Mouse (Mus musculus) myocyte (in vitro differentiated cells): ENCODE measurements at regions not wholly inside any gene's neighbourhood (a gene's known extent, or its start where the extent isn't known, plus 50 kb on each side); places are given as distances from the start of the nearest gene placed in this dataset.

Experiments
- H3K27me3 ChIP-seq: one replicate; pipeline ENCODE4 v1.6.1; 2011; ENCODE audit not compliant: control insufficient read depth, insufficient read depth, insufficient read length
- H3K36me3 ChIP-seq: one replicate; pipeline ENCODE4 v1.6.1; 2011; ENCODE audit not compliant: control insufficient read depth, insufficient read depth
- H3K4me2 ChIP-seq: one replicate; pipeline ENCODE4 v1.6.1; 2011; ENCODE audit warnings: low read depth, control low read depth
- H3K4me3 ChIP-seq: one replicate; pipeline ENCODE4 v1.5.1; 2011; ENCODE audit warnings: mild to moderate bottlenecking, control low read depth, moderate library complexity
- H3K79me2 ChIP-seq: one replicate; pipeline ENCODE4 v1.6.1; 2011; ENCODE audit not compliant: control insufficient read depth, insufficient read depth
- H3ac ChIP-seq: one replicate; pipeline ENCODE4 v1.6.1; 2011; ENCODE audit not compliant: control insufficient read depth, insufficient read length
- CEBPB ChIP-seq: IDR thresholded peaks from 2 replicates; pipeline ENCODE4 v1.6.1; 2011; ENCODE audit warnings: mild to moderate bottlenecking, moderate library complexity; ENCODE audit not compliant: poor library complexity, insufficient read depth, severe bottlenecking
- E2F4 ChIP-seq: IDR thresholded peaks from one replicate; pipeline ENCODE4 v1.6.1; 2011; ENCODE audit warnings: mild to moderate bottlenecking, control low read depth, moderate library complexity; ENCODE audit not compliant: insufficient read depth
- MAX ChIP-seq: IDR thresholded peaks from one replicate; pipeline ENCODE4 v1.6.1; 2011; ENCODE audit warnings: low read depth, mild to moderate bottlenecking, control low read depth
- MYOD1 ChIP-seq, 3 experiments: IDR thresholded peaks; one replicate each; pipeline ENCODE4 v1.6.1; 2011; ENCODE audit warnings: control low read depth in 2 of 3, low read depth in 2 of 3, mild to moderate bottlenecking in 2 of 3, moderate library complexity in 1 of 3; ENCODE audit not compliant: insufficient read length in 2 of 3, control insufficient read depth in 1 of 3
- MYOG ChIP-seq, 3 experiments: IDR thresholded peaks; one replicate each; pipeline ENCODE4 v1.6.1; 2011; ENCODE audit warnings: control low read depth in 2 of 3, low read depth in 2 of 3, mild to moderate bottlenecking in 2 of 3; ENCODE audit not compliant: insufficient read length in 2 of 3, control insufficient read depth in 1 of 3, insufficient read depth in 1 of 3
- POLR2A ChIP-seq: IDR thresholded peaks from one replicate; pipeline ENCODE4 v1.6.1; 2011; ENCODE audit warnings: low read depth, mild to moderate bottlenecking, control low read depth, moderate library complexity; ENCODE audit not compliant: insufficient read length
- POLR2AphosphoS2 ChIP-seq: IDR thresholded peaks from one replicate; pipeline ENCODE4 v1.6.1; 2011; ENCODE audit warnings: low read depth, control low read depth; ENCODE audit not compliant: insufficient read length
- REST ChIP-seq: IDR thresholded peaks from one replicate; pipeline ENCODE4 v1.6.1; 2011; ENCODE audit warnings: mild to moderate bottlenecking, control low read depth, moderate library complexity; ENCODE audit not compliant: insufficient read depth, insufficient read length
- SRF ChIP-seq: IDR thresholded peaks from one replicate; pipeline ENCODE4 v1.6.1; 2011; ENCODE audit warnings: low read depth; ENCODE audit not compliant: control insufficient read depth, insufficient read length
- TCF12 ChIP-seq: IDR thresholded peaks from one replicate; pipeline ENCODE4 v1.6.1; 2011; ENCODE audit warnings: mild to moderate bottlenecking, control low read depth; ENCODE audit not compliant: poor library complexity, insufficient read depth, severe bottlenecking
- TCF3 ChIP-seq: IDR thresholded peaks from one replicate; pipeline ENCODE4 v1.6.1; 2011; ENCODE audit warnings: low read depth, control low read depth; ENCODE audit not compliant: insufficient read length
- USF1 ChIP-seq: IDR thresholded peaks from one replicate; pipeline ENCODE4 v1.6.1; 2011; ENCODE audit warnings: low read depth, mild to moderate bottlenecking, control low read depth, moderate library complexity

DNA sequence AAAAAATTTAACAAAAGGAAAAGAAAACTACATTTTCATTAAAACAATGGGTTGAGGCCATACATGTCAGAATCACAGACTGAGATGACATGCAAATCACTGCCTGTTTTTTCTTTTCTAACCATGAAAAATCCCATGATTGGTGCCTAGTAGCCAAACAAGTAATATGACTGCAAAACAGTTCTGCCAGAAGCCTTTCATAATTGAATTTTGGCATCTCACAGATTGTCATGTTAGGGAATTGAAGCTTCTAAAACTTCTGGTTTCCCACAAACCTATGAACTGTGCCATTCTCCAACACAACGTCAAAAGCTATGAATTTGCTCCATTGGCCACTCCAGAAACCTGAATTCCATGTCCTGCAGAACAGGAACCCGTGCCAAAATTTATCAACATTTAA, 169.6 kb downstream of the Cenpc1 start:
- H3K4me2 ChIP-seq: no peak overlapping the region
- no peak overlapping the region for H3K4me3 ChIP-seq
- H3K27me3 ChIP-seq: no peaks in the 10 kb centered on the region
- TF ChIP-seq E2F4 (no peak), TCF12 (no peak), USF1 (no peak), SRF (no peak), MYOG (IDR thresholded peaks at IDR 0.05; ENCODE audit: control insufficient read depth in 1 of 3, insufficient read depth in 1 of 3, insufficient read length in 2 of 3, low read depth in 2 of 3) (no peak), CEBPB (no peak), TCF3 (no peak), POLR2AphosphoS2 (no peak), POLR2A (no peak)
- no peaks in the 10 kb centered on the region for H3K36me3 ChIP-seq
- H3K79me2 ChIP-seq: no peaks in the 10 kb centered on the region
- no peak overlapping the region for H3ac ChIP-seq

DNA sequence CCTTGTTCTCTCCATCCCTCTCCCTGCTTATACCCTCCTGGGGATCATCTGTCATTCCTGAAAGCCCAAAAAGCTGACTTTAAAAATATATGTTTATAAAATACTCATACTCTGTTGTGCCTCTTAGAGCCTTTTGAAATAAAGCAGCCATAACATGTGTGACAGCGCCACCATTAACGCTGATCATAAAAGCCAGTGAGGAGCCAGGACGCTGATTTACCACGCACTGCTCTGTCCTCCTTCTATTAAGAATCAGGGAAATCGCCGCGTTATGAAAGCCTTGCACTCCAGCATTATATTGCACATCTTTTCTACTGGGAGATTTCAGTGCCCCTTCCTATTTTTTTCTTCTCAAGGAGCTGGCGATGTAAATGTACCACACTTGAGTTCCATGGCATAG, 195.1 kb downstream of the Cenpc1 start:
- H3K4me2 ChIP-seq: no peak overlapping the region
- H3K4me3 ChIP-seq: no peak overlapping the region
- H3K36me3 ChIP-seq: no peaks in the 10 kb centered on the region
- H3ac ChIP-seq: no peak overlapping the region
- TF ChIP-seq USF1 (no peak), SRF (no peak), REST (no peak), E2F4 (no peak), CEBPB (no peak), MAX (no peak), TCF3 (no peak), POLR2AphosphoS2 (no peak), TCF12 (no peak), POLR2A (no peak), MYOD1 (IDR thresholded peaks at IDR 0.05; ENCODE audit: control insufficient read depth in 1 of 3, insufficient read length in 2 of 3, low read depth in 2 of 3) (no peak), MYOG (IDR thresholded peaks at IDR 0.05; ENCODE audit: control insufficient read depth in 1 of 3, insufficient read depth in 1 of 3, insufficient read length in 2 of 3, low read depth in 2 of 3) (no peak)
- no peaks in the 10 kb centered on the region for H3K79me2 ChIP-seq
- no peaks in the 10 kb centered on the region for H3K27me3 ChIP-seq

DNA sequence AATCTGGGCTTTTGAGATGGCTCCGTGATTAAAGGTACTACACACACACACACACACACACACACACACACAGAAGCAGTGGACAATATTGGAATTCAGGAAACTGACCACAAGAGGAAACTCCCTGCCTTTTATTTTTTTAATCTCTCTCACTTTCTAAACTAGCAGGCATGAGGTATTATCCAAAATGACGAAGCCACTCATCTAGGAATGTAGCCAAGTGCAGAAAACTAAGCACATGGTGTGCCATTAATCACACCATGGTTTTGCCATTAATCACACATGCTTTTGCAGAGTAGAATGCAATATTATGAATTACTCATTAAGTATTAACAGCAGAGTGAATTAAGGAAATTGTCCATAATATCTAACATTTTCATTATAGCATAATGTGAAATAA, 232.8 kb downstream of the Cenpc1 start:
- no peaks in the 10 kb centered on the region for H3K79me2 ChIP-seq
- no peak overlapping the region for H3ac ChIP-seq
- no peaks in the 10 kb centered on the region for H3K36me3 ChIP-seq
- no peak overlapping the region for H3K4me2 ChIP-seq
- H3K27me3 ChIP-seq: no peaks in the 10 kb centered on the region
- no peak overlapping the region for H3K4me3 ChIP-seq
- TF ChIP-seq MYOG (IDR thresholded peaks at IDR 0.05; ENCODE audit: control insufficient read depth in 1 of 3, insufficient read depth in 1 of 3, insufficient read length in 2 of 3, low read depth in 2 of 3) (no peak), REST (no peak), CEBPB (no peak), TCF3 (no peak), POLR2AphosphoS2 (no peak), USF1 (no peak), POLR2A (no peak), E2F4 (no peak), MAX (no peak), TCF12 (no peak), SRF (no peak), MYOD1 (IDR thresholded peaks at IDR 0.05; ENCODE audit: control insufficient read depth in 1 of 3, insufficient read length in 2 of 3, low read depth in 2 of 3) (no peak)

DNA sequence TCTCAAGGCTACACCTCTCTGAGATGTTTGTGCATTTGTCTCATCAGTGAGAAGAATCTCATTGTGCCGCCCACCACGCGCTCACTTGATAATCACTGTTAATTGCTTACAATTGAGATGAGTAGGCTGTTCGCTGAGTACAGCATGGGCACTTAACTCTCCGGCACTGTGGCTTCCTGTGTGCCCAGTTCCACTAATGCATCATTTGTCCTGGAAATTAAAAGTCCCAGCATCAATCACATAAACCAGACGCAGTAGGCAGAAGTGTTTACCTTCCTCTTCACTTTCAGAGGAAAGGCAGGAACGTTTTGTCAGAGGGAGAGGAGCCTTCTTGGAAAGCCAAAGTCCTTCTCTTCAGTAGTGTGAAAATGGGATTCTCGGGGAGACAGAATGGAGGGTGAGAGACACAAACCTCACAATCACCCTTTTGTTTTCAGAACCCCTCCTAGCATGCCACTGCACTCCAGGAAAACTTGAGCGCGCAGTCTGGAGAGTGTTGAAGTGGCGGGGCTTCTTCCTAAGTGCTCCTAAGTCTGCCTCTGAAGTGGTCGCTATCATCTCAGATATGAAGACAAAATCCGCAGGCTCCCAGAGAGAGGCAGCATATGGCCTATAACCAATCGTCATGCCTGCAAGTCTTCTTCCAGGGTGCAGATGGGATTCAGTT, 269.7 kb downstream of the Cenpc1 start:
- no peak overlapping the region for H3K4me3 ChIP-seq
- H3K79me2 ChIP-seq: no peaks in the 10 kb centered on the region
- H3K4me2 ChIP-seq: no peak overlapping the region
- no peak for TF ChIP-seq USF1
- no peak overlapping the region for H3ac ChIP-seq
- H3K27me3 ChIP-seq: no peaks in the 10 kb centered on the region
- no peaks in the 10 kb centered on the region for H3K36me3 ChIP-seq

DNA sequence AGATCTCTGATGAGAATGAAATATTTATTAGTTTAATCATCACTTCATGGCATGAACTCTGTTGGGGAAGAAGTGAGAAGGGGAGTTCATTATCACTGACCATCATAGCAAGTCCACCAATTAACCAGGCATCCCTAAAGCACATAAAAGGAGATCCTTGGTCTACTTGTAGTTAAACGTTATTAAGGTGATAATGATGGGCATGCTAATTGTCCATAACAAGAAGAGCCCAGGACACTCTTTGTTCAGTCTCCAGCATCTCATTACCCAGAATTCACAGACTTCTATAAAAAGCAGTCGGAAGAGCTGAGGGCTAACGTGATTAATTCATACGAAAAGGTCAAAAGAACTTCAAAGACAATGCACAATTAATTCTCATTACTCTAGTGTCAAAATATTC, 272.2 kb downstream of the Cenpc1 start:
- no peak overlapping the region for H3K4me3 ChIP-seq
- H3K36me3 ChIP-seq: no peaks in the 10 kb centered on the region
- H3K4me2 ChIP-seq: no peak overlapping the region
- TF ChIP-seq POLR2AphosphoS2: no peak
- TF ChIP-seq CEBPB: no peak
- TF ChIP-seq POLR2A: no peak
- no peak for TF ChIP-seq TCF3
- TF ChIP-seq TCF12: no peak
- no peak for TF ChIP-seq SRF
- no peak for TF ChIP-seq MYOG (IDR thresholded peaks at IDR 0.05; ENCODE audit: control insufficient read depth in 1 of 3, insufficient read depth in 1 of 3, insufficient read length in 2 of 3, low read depth in 2 of 3)
- no peak for TF ChIP-seq MAX
- no peak for TF ChIP-seq USF1
- no peak for TF ChIP-seq E2F4
- no peak overlapping the region for H3ac ChIP-seq
- no peaks in the 10 kb centered on the region for H3K79me2 ChIP-seq
- H3K27me3 ChIP-seq: no peaks in the 10 kb centered on the region
